Comparison of ENCODE assay signal across 10 mouse cellular contexts in genomic region chr5:116526324-116526723, GRCm38 (mm10).
DNase-seq lines count a peak whose midpoint lies in the region; TF ChIP-seq lines count a peak whose summit lies in the region.
"Had no signal": no experiment of that assay in that cellular context is flagged by ENCODE, and none has a peak within 500 bp of the region (broad histone marks: within the 10 kb centered on the region; RNA-seq: fewer than 3 reads in every experiment).

No protein-coding gene starts in this region.

- no peaks in the 10 kb centered on the region for H3K27me3 ChIP-seq in thymus, adult 2 months (ENCODE audit: control insufficient read depth, insufficient read depth, low read length)
- H3K27me3 ChIP-seq: kidney, embryonic 15.5 days; liver, embryonic 12.5 days had no signal

- 71% methylated on average over 4 of the region's 4 CpGs for WGBS in thymus, adult 2 months

- no peaks in the 10 kb centered on the region for H3K36me3 ChIP-seq in thymus, adult 2 months (ENCODE audit: control insufficient read depth, insufficient read depth, low read length)
- H3K36me3 ChIP-seq: kidney, embryonic 15.5 days; liver, embryonic 12.5 days had no signal

- no peak overlapping the region for H3K27ac ChIP-seq in thymus, adult 2 months (ENCODE audit: control insufficient read depth, insufficient read depth, low read length)
- H3K27ac ChIP-seq: kidney, embryonic 15.5 days; liver, embryonic 12.5 days had no signal

- no peak for TF ChIP-seq POLR2A in thymus, adult 2 months (IDR thresholded peaks at IDR 0.05; ENCODE audit: control insufficient read depth, extremely low read depth, insufficient read depth, low read length, poor library complexity)

- H3K4me1 ChIP-seq in thymus, adult 2 months (replicated peaks; ENCODE audit: control insufficient read depth, insufficient read depth, low read length) = no peaks in the 10 kb centered on the region
- H3K4me1 ChIP-seq: kidney, embryonic 15.5 days; liver, embryonic 12.5 days had no signal

- TF ChIP-seq CTCF in thymus, adult 2 months (IDR thresholded peaks at IDR 0.05; ENCODE audit: borderline replicate concordance, control insufficient read depth, extremely low read depth, insufficient read depth, low read length, poor library complexity) = no peak

- intact Hi-C loops in left cerebral cortex, postnatal 14 days (cut with DNase I) = no loop called here
- intact Hi-C loops in heart, postnatal 25 days (cut with DNase I) = no loop called here
- intact Hi-C loops in gastrocnemius, postnatal 14 days (cut with DNase I; ENCODE audit: low total_unique reads) = no loop called here

- peak; percentile 84 for DNase-seq in right cerebral cortex, adult 18-20 months
- no peak for DNase-seq in right cerebral cortex, postnatal 4 days
- peak; percentile 47 to 75 for DNase-seq in frontal cortex, postnatal 10 days (ENCODE audit: low spot score in 2 of 2)
- peak; percentile 78 to 96 for DNase-seq in left cerebral cortex, postnatal 14 days (ENCODE audit: low spot score in 2 of 2)
- no peak for DNase-seq in lung, adult 18-20 months
- no peak for DNase-seq in heart, postnatal 25 days (ENCODE audit: low spot score)
- no peak for DNase-seq in gastrocnemius, postnatal 14 days
- DNase-seq in thymus, adult 2 months = no peak

- H3K4me3 ChIP-seq in thymus, adult 2 months (ENCODE audit: control insufficient read depth, insufficient read depth, low read length) = no peak overlapping the region
- H3K4me3 ChIP-seq: kidney, embryonic 15.5 days; liver, embryonic 12.5 days had no signal

Comparison
In these comparisons a context has a peak if more than half of its experiments do, and no peak if none do; other contexts are left out.
1. DNase-seq: peak in right cerebral cortex, adult 18-20 months (single experiment), frontal cortex, postnatal 10 days (2 of 2) and left cerebral cortex, postnatal 14 days (2 of 2); none in right cerebral cortex, postnatal 4 days (single experiment), lung, adult 18-20 months (0 of 2), heart, postnatal 25 days (single experiment), gastrocnemius, postnatal 14 days (single experiment) and thymus, adult 2 months (single experiment).